Mouse (Mus musculus): ENCODE data around the gene Adgb. TPM values are rescaled to one million over a fixed set of nuclear protein-coding genes. Genes with fewer than 3 reads are reported as not detected.

Gene Adgb
- polyA plus RNA-seq, 1 experiment from 2014 or later = 1.4 TPM

DNA sequence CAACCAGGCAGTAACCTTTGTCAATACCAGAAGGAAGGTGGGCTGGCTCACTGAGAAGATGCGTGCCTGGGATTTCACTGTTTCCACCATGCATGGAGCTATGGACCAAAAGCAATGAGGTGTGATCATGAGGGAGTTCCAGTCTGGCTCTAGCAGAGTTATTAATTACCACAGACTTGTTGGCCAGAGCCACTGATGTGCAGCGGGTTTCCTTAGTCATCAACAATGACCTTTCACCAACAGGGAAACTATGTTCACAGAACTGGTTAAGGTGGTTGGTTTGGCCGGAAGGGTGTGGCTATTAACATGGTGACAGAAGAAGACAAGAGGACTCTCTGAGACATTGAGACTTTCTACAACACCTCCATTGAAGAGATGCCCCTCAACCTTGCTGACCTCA lies 128.2 kb downstream of the Adgb start:
- H3K9me3 ChIP-seq (replicated peaks) = no peaks in the 10 kb centered on the region
- no peaks in the 10 kb centered on the region for H3K36me3 ChIP-seq
- no peaks in the 10 kb centered on the region for H3K4me1 ChIP-seq
- H3K4me3 ChIP-seq (replicated peaks) = no peak overlapping the region
- WGBS = 90% methylated on average over 3 of the region's 3 CpGs
- ATAC-seq (ENCODE audit: insufficient number of reproducible peaks, low FRiP score, low TSS enrichment, low read depth) = no peak
- no peaks in the 10 kb centered on the region for H3K27me3 ChIP-seq
- H3K27ac ChIP-seq (replicated peaks) = no peak overlapping the region
- no peak overlapping the region for H3K9ac ChIP-seq
- no peak overlapping the region for H3K4me2 ChIP-seq (replicated peaks)

DNA sequence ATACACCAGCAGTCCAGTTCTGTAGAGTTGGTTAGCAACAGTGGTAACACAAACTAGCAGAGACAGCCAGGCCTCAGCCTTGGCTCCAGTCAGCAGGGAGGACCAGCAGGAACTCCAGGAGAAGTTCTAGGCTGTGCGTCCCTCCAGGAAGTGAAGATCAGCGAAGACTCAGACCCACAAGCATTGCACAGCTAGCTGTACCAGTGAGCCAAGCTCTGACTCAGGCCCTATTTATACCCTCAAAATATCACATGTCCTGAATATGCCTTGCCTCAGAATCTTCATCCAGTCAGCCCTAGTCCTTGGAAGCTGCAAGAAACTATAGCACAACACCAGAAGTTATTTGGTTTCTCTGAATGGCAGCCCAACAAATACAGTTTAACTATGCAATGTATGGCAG lies 146.6 kb downstream of the Adgb start:
- H3K9me3 ChIP-seq (replicated peaks) = no peaks in the 10 kb centered on the region
- H3K4me1 ChIP-seq = peaks cover 2% of the 10 kb centered on the region; the same call in 1 of the 2 replicates
- no peak for ATAC-seq (ENCODE audit: insufficient number of reproducible peaks, low FRiP score, low TSS enrichment, low read depth)
- no peak overlapping the region for H3K9ac ChIP-seq
- H3K4me2 ChIP-seq (replicated peaks) = no peak overlapping the region
- no peaks in the 10 kb centered on the region for H3K27me3 ChIP-seq
- no peaks in the 10 kb centered on the region for H3K36me3 ChIP-seq
- no peak overlapping the region for H3K27ac ChIP-seq (replicated peaks)
- no peak overlapping the region for H3K4me3 ChIP-seq (replicated peaks)
- WGBS = 76% methylated on average over 2 of the region's 2 CpGs

DNA sequence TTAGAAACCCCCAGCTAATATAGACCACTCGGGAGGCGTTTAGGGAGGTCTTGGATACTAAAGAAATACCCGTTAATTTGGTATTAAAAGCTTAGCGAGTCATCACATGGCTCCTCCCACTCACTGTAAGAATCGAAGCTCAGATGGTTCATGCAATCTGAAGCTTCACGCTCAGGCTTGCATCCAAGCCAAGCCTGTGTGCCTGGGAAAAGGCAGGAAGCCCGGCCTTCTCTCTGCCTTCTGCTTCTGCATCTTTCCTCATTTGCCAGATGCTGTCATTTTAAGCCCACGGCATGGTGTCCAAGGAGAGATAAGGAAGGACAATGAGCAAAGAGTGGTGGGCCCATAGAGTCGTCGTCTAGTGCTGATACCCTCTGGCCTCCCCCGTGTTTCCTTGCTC lies 149.2 kb downstream of the Adgb start:
- H3K27ac ChIP-seq (replicated peaks) = no peak overlapping the region
- H3K4me2 ChIP-seq (replicated peaks) = no peak overlapping the region
- no peak overlapping the region for H3K9ac ChIP-seq
- no peaks in the 10 kb centered on the region for H3K36me3 ChIP-seq
- H3K9me3 ChIP-seq (replicated peaks) = no peaks in the 10 kb centered on the region
- H3K27me3 ChIP-seq = no peaks in the 10 kb centered on the region
- peaks cover 5% of the 10 kb centered on the region; the same call in 1 of the 2 replicates for H3K4me1 ChIP-seq
- no peak overlapping the region for H3K4me3 ChIP-seq (replicated peaks)
- WGBS = 79% methylated on average over 11 of the region's 11 CpGs
- no peak for ATAC-seq (ENCODE audit: insufficient number of reproducible peaks, low FRiP score, low TSS enrichment, low read depth)

DNA sequence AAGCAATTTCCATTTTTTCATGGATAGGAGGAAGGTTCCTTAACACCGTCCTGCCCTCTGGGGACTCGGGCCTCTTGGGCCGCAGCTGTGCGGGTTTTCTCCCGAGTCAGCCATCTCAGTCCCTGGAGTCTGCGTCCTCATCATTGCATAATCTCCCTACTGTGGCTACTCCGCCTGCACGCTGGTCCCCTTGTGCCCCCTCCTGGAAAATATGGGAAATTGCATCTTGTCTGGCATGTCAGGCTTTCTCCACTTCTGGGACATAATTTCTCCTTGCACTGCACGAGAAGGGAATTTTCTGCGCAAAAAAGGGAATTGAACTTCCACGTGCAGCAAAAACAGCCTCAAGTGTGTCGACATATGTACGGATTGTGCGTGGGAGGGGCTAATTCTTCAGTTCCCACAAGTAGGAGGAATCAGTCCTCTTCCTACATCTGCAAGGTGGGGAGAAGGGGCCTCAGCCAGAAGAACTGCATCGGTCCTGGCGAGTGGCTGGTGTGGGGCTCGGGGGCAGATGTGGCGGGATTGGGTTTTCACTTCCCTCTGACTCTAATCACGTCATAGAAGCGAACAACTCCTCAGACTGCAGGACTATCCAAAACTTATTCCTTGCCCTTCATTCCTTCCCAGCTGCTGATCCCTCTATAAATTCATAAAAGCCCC lies 150.9 kb downstream of the Adgb start:
- Histone ChIP-seq H3K27ac (replicated peaks) (no peak overlapping the region), H3K4me3 (replicated peaks) (peak overlapping the region; percentile 31), H3K4me1 (peaks cover 5% of the 10 kb centered on the region; the same call in 1 of the 2 replicates), H3K9ac (no peak overlapping the region), H3K4me2 (replicated peaks) (peak overlapping the region; percentile 51), H3K36me3 (no peaks in the 10 kb centered on the region), H3K27me3 (no peaks in the 10 kb centered on the region), H3K9me3 (replicated peaks) (no peaks in the 10 kb centered on the region)
- peak; percentile 89 for ATAC-seq (ENCODE audit: insufficient number of reproducible peaks, low FRiP score, low TSS enrichment, low read depth)
- whole genome bisulfite sequencing = 8% methylated on average over 20 of the region's 20 CpGs

DNA sequence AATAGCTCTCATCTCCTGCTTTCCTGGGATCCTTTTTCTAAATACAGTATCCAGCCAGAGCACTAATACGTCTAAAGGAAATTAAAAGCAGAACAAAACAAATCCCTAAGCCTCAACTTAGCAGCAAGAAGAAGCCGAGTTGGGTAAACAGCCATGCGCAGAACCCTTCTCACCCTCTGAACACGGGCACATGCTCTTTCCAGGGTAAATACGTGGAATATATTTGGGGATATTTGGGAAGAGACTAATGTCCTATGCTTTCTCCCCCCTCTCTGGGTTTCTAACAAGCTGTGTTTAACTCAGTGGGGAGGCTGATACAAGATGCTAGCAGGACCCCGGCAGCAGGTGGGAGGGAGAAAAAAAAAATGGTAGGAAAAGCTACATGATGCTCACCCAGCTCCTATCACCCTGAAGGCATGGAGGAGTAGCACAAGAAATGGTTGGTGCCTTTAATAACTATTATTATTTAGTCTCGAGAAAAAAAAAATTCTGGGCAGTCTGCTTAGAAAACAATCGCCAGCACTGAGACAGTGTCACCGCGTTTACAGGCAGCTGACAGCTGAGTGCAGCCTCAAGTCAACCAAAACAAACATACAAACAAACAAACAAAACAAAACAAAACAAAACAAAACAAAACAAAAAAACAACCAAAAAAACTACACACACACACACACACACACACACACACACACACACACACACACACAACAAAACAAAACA lies 151.6 kb downstream of the Adgb start:
- WGBS = 23% methylated on average over 10 of the region's 10 CpGs
- no peak overlapping the region for H3K9ac ChIP-seq

DNA sequence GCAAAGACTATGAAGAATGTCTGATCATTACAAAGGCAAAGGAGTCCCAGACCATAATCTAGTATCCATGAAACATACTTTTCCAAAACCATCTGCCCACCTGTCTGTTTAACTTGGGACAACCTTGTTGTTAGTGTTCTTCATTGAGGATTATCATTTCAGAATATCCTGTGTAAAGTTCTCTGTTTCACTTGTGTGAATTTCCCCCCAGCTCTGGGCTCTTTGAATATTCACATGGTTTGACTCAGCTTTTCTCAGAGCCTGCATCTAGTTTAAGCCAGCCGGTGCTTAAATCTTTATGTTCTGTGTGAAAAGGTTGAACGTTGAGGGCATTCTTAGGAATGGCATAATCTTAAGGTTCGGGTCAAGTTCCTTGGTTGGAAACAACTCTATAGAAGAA lies 154.0 kb downstream of the Adgb start:
- H3K9me3 ChIP-seq (replicated peaks) = no peaks in the 10 kb centered on the region
- ATAC-seq (ENCODE audit: insufficient number of reproducible peaks, low FRiP score, low TSS enrichment, low read depth) = no peak
- 67% methylated on average over 3 of the region's 3 CpGs for WGBS

More for the DNA sequence above, 151.6 kb downstream of the Adgb start:
- H3K36me3 ChIP-seq = no peaks in the 10 kb centered on the region
- H3K4me1 ChIP-seq = peaks cover 5% of the 10 kb centered on the region; the same call in 1 of the 2 replicates
- no peaks in the 10 kb centered on the region for H3K27me3 ChIP-seq
- H3K4me3 ChIP-seq (replicated peaks) = peak overlapping the region; percentile 31
- ATAC-seq (ENCODE audit: insufficient number of reproducible peaks, low FRiP score, low TSS enrichment, low read depth) = no peak
- peak overlapping the region; percentile 51 for H3K4me2 ChIP-seq (replicated peaks)
- no peaks in the 10 kb centered on the region for H3K9me3 ChIP-seq (replicated peaks)
- 0 out of 2 replicates have a peak overlapping the region, but pooled peaks have one; percentile 25 for H3K27ac ChIP-seq (replicated peaks)

DNA sequence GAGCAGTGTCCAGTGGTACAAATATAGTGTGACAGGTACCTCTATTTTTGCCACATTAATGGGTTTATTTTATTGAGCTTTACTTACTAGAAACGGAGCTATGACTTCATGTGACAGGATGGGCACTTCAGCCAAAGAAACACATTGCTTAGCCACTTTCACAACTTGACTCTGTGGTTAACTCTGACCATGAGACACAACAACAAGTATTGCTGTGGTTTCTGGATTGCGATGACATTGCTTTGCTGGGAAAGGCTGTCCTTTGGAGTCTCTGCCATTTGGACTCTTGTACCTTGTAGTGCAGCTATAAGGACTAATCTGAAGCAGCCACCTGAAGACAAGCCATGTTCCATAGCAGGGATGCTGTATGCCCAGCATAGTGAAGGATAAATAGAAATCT lies 156.5 kb downstream of the Adgb start:
- Histone ChIP-seq H3K27ac (replicated peaks) (no peak overlapping the region), H3K27me3 (no peaks in the 10 kb centered on the region)
- 85% methylated on average over 2 of the region's 2 CpGs for WGBS

More for the DNA sequence above, 154.0 kb downstream of the Adgb start:
- Histone ChIP-seq H3K27me3 (no peaks in the 10 kb centered on the region), H3K4me3 (replicated peaks) (no peak overlapping the region), H3K4me2 (replicated peaks) (no peak overlapping the region), H3K36me3 (no peaks in the 10 kb centered on the region), H3K9ac (no peak overlapping the region), H3K27ac (replicated peaks) (no peak overlapping the region), H3K4me1 (peaks cover 5% of the 10 kb centered on the region; the same call in 1 of the 2 replicates)

DNA sequence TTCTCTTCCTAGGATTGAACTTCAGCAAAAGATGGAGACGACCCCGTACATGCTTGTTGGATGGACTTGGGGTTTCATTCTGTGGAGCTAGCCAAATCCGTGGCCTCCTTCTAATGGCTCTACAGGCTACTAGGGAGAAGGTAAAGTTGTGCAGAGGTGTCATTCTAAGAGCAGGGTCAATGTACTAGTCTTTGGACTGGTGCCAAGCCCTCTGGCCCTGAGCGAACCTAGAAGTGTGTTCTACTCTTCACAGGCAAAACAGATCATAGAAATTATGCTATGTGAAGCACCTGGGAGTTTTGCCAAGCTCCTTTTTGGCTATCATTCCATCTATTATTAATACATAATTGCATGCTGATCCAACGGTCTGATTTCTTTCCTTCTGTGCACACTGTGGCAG lies 157.6 kb downstream of the Adgb start:
- Histone ChIP-seq H3K4me2 (replicated peaks) (no peak overlapping the region), H3K9ac (no peak overlapping the region), H3K4me3 (replicated peaks) (no peak overlapping the region), H3K27me3 (no peaks in the 10 kb centered on the region), H3K36me3 (no peaks in the 10 kb centered on the region), H3K4me1 (no peaks in the 10 kb centered on the region), H3K27ac (replicated peaks) (no peak overlapping the region), H3K9me3 (replicated peaks) (no peaks in the 10 kb centered on the region)
- 69% methylated on average over 5 of the region's 5 CpGs for WGBS
- ATAC-seq (ENCODE audit: insufficient number of reproducible peaks, low FRiP score, low TSS enrichment, low read depth) = no peak

More for the DNA sequence above, 156.5 kb downstream of the Adgb start:
- H3K9ac ChIP-seq = no peak overlapping the region
- no peaks in the 10 kb centered on the region for H3K9me3 ChIP-seq (replicated peaks)
- no peak overlapping the region for H3K4me2 ChIP-seq (replicated peaks)
- H3K4me3 ChIP-seq (replicated peaks) = no peak overlapping the region
- peaks cover 4% of the 10 kb centered on the region; the same call in 1 of the 2 replicates for H3K4me1 ChIP-seq
- ATAC-seq (ENCODE audit: insufficient number of reproducible peaks, low FRiP score, low TSS enrichment, low read depth) = no peak
- no peaks in the 10 kb centered on the region for H3K36me3 ChIP-seq

DNA sequence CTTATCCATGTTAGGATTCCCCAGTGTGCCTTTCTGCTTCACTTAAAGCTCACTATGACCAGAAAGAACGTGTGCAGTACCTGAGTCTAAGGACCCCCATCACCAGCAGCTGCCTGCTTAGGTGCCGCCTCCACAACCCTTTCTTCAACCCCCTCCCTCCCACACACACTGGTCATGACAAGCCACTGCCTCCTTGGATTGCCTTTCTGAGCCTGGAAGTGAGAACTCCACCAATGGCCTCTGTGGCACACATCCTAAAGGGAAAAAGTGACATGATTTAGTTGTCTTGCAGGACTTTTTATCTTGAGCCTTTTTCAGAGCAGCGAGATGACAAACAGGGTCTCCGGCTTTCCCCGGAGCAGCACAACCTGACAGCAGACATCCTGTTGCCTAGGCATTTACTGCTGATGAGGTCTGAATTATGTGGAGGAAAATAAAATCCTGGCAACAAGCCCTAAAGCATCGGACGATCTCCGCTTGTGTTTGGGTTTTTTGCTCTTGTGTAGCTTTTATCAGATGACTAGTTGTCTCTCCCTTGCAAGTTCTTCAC lies 162.2 kb downstream of the Adgb start:
- Histone ChIP-seq H3K4me2 (replicated peaks) (no peak overlapping the region), H3K36me3 (no peaks in the 10 kb centered on the region), H3K4me1 (no peaks in the 10 kb centered on the region), H3K4me3 (replicated peaks) (no peak overlapping the region), H3K27me3 (no peaks in the 10 kb centered on the region), H3K9ac (no peak overlapping the region), H3K27ac (replicated peaks) (no peak overlapping the region), H3K9me3 (replicated peaks) (no peaks in the 10 kb centered on the region)
- no peak for ATAC-seq (ENCODE audit: insufficient number of reproducible peaks, low FRiP score, low TSS enrichment, low read depth)
- WGBS = 70% methylated on average over 8 of the region's 8 CpGs

DNA sequence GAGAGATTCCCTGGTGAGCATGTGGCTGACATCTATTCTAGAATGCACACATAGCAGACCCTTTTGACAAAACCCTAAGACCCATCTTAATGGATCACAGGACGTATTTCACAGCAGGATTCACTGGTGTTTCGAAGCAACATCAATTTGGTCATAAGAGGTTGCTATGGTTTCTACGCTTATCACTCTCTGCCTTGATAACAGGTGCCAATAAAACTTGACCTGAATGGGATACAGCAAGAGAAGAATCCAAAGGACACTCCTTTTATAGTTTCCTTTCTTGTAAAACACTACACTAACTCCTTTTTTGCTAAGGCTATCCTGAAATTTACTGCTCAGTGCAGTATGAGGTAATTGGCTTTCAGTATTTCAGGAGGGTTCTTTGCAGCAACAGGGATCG lies 163.1 kb downstream of the Adgb start:
- no peaks in the 10 kb centered on the region for H3K27me3 ChIP-seq
- ATAC-seq (ENCODE audit: insufficient number of reproducible peaks, low FRiP score, low TSS enrichment, low read depth) = no peak
- H3K27ac ChIP-seq (replicated peaks) = no peak overlapping the region
- no peak overlapping the region for H3K4me3 ChIP-seq (replicated peaks)
- H3K4me2 ChIP-seq (replicated peaks) = no peak overlapping the region
- no peaks in the 10 kb centered on the region for H3K4me1 ChIP-seq
- no peaks in the 10 kb centered on the region for H3K36me3 ChIP-seq
- WGBS = 84% methylated on average over 4 of the region's 4 CpGs
- no peak overlapping the region for H3K9ac ChIP-seq
- no peaks in the 10 kb centered on the region for H3K9me3 ChIP-seq (replicated peaks)

DNA sequence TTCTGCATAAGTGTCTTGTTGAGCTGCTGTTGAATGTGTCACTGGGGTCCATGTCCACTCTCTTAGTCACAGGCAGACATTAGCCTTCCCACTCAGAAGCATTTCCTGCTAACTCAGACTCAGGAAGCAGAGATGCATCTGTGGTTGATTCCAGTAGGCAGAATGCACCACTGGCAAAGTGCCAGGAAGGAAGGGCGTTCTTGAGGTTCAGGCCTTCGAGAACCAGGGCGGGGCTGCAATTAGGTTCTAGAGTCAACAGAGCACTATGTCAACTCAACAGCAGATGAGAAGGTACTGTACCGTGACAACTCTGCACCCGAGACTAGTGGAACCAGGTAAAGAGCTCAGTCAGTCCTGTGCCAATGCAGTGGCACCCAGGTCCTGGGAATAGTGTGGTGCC lies 164.7 kb downstream of the Adgb start:
- H3K4me3 ChIP-seq (replicated peaks) = no peak overlapping the region
- no peak for ATAC-seq (ENCODE audit: insufficient number of reproducible peaks, low FRiP score, low TSS enrichment, low read depth)
- WGBS = 66% methylated on average over 5 of the region's 5 CpGs
- no peak overlapping the region for H3K27ac ChIP-seq (replicated peaks)
- no peak overlapping the region for H3K9ac ChIP-seq
- H3K4me1 ChIP-seq = no peaks in the 10 kb centered on the region
- no peaks in the 10 kb centered on the region for H3K9me3 ChIP-seq (replicated peaks)
- no peaks in the 10 kb centered on the region for H3K36me3 ChIP-seq
- H3K4me2 ChIP-seq (replicated peaks) = no peak overlapping the region
- no peaks in the 10 kb centered on the region for H3K27me3 ChIP-seq

All from embryonic facial prominence, embryonic 15.5 days (tissue).